Mouse (Mus musculus) heart, postnatal 4 days (tissue): ENCODE measurements at regions not wholly inside any gene's neighbourhood (a gene's known extent, or its start where the extent isn't known, plus 50 kb on each side); places are given as distances from the start of the nearest gene placed in this dataset.

Experiments
- DNase-seq: peaks from one replicate; pipeline ENCODE4 v3.0.0; 2021

- DNase-seq, result no peak
Observed at GRCm38 (mm10) chr15:13765411-13765810, 591.9 kb upstream of the Cdh6 start.

DNA sequence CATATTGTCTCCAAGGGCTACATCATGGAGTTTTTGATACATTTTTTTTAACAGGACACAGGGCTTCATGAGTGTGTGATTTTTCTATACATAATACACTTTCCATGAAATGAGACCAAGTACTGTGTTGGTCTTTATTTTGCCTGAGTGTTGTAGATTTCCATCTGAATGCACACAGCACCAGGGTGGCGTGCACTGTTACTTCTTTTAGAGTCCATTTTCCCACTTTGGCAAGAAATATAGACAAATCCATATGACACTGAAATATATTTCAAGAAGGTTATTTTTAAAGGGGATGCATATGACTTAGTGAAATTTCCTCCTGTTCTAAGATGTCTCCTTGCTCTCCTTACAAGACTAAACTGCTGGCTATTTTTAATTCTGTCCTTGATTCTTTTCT, 591.1 kb upstream of the Cdh6 start:
- DNase-seq, result no peak

- no peak for DNase-seq
Observed at GRCm38 (mm10) chr15:13746559-13746958, 573.1 kb upstream of the Cdh6 start.

GRCm38 (mm10) chr15:13706276-13706675, 532.8 kb upstream of the Cdh6 start:
- DNase-seq, result no peak

GRCm38 (mm10) chr15:13705187-13705586, 531.7 kb upstream of the Cdh6 start:
- DNase-seq, result no peak

GRCm38 (mm10) chr15:13668193-13668592, 494.7 kb upstream of the Cdh6 start:
- DNase-seq, result no peak

GRCm38 (mm10) chr15:13667278-13667677, 493.8 kb upstream of the Cdh6 start:
- DNase-seq, result no peak

DNA sequence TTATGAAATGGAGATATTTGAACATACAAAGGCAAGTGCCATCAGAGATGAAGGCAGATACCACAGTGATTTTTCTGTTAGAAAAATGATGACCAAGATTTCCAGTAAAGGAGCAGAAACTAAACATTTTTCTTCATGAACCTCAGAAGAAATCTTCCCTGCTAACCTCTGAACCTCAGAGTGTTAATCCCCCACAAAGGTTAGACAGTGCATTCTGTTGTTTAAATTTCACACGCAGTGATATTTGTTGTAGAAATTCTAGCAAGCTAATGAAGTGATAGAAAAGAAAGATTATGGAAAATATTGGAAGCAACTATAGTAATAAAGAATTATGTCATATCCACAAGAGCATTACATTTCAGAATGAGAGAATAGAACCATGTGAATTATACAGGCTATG, 488.8 kb upstream of the Cdh6 start:
- DNase-seq, result no peak

DNA sequence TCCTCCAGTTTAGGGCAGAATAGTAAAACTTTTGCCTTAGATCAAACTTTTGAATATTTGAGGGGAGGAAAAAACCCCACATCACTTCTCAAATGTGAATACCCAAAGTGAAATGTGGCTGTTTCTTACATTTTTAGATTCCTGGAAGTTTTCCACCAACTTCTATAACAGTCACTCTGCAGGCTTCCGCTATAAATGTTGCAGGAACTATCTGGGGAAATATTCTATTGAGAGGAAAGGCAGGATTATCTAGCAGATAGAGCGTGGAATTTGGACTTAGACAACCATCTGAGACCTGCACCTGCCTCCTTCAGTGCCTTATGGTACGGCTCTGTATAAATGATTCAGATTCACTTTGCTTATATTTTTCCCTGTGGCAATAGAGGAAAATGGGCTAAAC, 481.6 kb upstream of the Cdh6 start:
- DNase-seq, result no peak

DNA sequence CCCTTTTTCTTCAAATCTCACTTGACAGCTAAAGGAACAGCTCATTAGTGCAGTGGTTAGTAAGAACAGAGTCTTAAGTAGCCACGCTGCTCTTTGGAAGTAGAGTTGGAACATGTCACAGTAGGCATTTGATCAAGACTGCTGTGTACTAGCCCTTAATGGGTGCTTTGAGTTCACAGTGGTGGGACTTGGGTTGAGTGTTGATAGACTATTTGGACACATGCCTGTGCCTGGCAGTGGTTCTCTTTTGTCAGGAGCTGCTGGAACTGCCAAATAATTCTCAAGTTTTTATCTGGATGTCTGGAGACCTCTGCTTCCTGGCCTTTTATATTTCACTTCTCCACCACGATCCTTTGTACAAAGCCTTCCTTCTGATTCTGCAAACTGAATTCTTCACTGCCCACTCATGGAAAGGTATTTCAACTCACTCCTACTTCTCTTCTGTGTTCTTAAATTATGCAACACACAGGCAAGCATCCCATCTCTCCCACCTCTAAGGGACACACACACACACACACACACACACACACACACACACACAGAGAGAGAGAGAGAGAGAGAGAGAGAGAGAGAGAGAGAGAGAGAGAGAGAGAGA, 462.0 kb upstream of the Cdh6 start:
- peak; percentile 58 for DNase-seq

- no peak for DNase-seq
Observed at GRCm38 (mm10) chr15:13602133-13602532, 428.7 kb upstream of the Cdh6 start.

- DNase-seq, result no peak
Observed at GRCm38 (mm10) chr15:13597856-13598255, 424.4 kb upstream of the Cdh6 start.

DNA sequence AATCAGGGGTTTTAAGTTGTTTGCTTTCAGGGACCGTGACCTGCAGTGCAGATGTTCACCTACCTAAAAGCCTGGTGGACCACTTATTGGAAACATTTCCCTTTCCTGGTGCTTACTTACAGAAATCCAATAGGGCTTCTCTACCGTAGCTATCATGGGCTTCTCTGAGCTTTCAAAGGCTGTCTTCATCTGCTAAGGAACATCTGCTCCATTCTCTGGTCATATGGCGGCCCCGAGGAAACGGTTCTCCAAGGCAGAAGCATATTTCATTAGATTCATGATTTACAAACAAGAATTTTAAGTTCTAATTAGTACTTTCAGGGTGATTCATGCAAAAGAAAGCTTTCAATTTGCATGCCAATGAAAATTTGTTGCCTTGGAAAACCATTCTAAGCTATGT, 420.3 kb upstream of the Cdh6 start:
- no peak for DNase-seq

- DNase-seq, result no peak
Observed at GRCm38 (mm10) chr15:13590864-13591263, 417.4 kb upstream of the Cdh6 start.

GRCm38 (mm10) chr15:13583300-13583699, 409.8 kb upstream of the Cdh6 start:
- no peak for DNase-seq

- no peak for DNase-seq
Observed at GRCm38 (mm10) chr15:13582134-13582533, 408.7 kb upstream of the Cdh6 start.

- no peak for DNase-seq
Observed at GRCm38 (mm10) chr15:13573621-13574020, 400.1 kb upstream of the Cdh6 start.

GRCm38 (mm10) chr15:13560920-13561319, 387.4 kb upstream of the Cdh6 start:
- DNase-seq, result no peak

DNA sequence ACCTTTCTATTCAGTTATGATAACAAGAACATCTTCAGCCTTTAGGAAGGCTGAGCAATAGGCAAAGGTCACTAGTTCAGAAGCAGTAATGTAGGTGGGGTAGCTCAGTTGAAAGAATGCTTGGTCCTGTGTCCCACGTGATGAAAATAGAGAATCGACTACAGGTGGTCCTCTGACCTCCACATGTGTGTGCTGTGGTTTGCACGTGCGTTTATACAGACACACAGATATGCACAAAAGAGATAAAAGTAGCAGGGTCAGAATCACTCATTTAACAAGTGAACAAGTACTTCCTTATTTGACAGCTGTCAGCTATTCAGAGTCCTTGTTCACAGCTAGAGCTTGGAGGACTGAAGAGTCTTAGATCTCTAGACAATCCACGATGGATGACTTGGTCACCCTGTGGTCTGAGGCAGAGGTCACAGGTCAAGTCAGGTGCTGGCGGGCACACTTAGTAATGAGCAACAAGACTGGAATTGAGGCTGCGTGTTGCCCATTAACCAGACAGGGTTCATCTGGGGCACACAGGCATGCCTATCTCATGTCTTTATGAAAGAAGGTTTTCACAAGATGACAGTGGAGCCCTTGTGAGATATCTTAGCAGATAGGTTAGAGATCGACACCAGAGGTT, 375.8 kb upstream of the Cdh6 start:
- DNase-seq, result no peak

GRCm38 (mm10) chr15:13540026-13540425, 366.6 kb upstream of the Cdh6 start:
- no peak for DNase-seq

DNA sequence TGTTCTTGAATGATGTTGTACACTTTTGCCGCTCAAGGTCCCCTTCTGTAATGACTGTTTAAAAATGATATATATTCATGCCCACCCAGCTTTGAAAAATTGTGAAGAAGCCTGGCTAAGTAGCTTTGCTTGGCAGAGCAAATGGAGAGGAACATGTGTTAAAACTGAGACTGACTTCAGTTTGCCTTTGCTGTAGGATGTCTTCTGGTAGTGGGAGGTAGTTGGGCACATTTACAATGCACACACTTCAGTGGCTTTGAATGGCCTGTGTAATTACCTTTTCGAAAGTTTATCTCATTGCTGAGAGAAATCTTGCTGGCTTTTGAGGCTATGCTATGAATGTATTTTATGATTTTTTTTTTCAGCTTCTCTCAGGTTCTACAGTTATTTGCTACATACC, 360.5 kb upstream of the Cdh6 start:
- no peak for DNase-seq

DNA sequence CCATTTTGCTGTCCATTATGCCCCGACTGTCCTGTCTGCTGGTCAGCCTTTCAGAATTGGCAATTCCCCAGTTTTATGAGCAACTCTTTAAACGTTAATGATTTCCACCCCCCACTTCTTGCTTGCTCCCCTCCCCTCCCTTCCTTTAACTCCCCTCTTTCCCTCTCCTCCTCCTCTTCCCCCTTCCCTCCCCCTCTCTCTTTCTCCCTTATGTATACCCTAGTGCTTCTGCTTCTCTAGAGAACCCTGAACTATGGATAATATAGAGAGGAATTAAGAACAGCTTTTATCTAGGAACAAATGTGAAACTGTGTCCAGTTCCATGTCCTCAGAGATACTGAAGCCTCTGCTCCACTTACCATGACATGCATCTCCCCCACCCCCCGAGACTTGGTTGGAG, 356.5 kb upstream of the Cdh6 start:
- DNase-seq, result no peak

GRCm38 (mm10) chr15:13529050-13529449, 355.6 kb upstream of the Cdh6 start:
- DNase-seq, result no peak
